Mouse (Mus musculus) C2C12 (cell line): ENCODE measurements at regions not wholly inside any gene's neighbourhood (a gene's known extent, or its start where the extent isn't known, plus 50 kb on each side); places are given as distances from the start of the nearest gene placed in this dataset.

ENCODE experiments used
- H3K27me3 ChIP-seq: one replicate; pipeline ENCODE4 v1.6.1; 2011; ENCODE audit not compliant: control insufficient read depth, insufficient read depth, insufficient read length
- H3K36me3 ChIP-seq: one replicate; pipeline ENCODE4 v1.6.1; 2011; ENCODE audit not compliant: control insufficient read depth, insufficient read depth
- H3K4me3 ChIP-seq: one replicate; pipeline ENCODE4 v1.5.1; 2011; ENCODE audit warnings: mild to moderate bottlenecking, control low read depth; ENCODE audit not compliant: poor library complexity, insufficient read depth, severe bottlenecking
- H3K79me2 ChIP-seq: one replicate; pipeline ENCODE4 v1.6.1; 2011; ENCODE audit not compliant: control insufficient read depth, insufficient read depth
- H3K79me3 ChIP-seq: one replicate; pipeline ENCODE4 v1.6.1; 2011; ENCODE audit warnings: low read depth, control low read depth
- H3ac ChIP-seq: one replicate; pipeline ENCODE3; 2011; ENCODE audit warnings: low read depth; ENCODE audit not compliant: control insufficient read depth, insufficient read length
- CEBPB ChIP-seq: IDR thresholded peaks from one replicate; pipeline ENCODE4 v1.6.1; 2011; ENCODE audit warnings: low read depth, mild to moderate bottlenecking, control low read depth, moderate library complexity
- CTCF ChIP-seq: IDR thresholded peaks from one replicate; pipeline ENCODE4 v1.5.1; 2011; ENCODE audit not compliant: control insufficient read depth, insufficient read depth, insufficient read length
- FOSL1 ChIP-seq: IDR thresholded peaks from one replicate; pipeline ENCODE4 v1.8.0; 2011; ENCODE audit warnings: mild to moderate bottlenecking, low read length; ENCODE audit not compliant: poor library complexity, insufficient read depth, severe bottlenecking
- MAX ChIP-seq: IDR thresholded peaks from one replicate; pipeline ENCODE4 v1.6.1; 2011; ENCODE audit warnings: mild to moderate bottlenecking, control low read depth
- MYOD1 ChIP-seq: IDR thresholded peaks from one replicate; pipeline ENCODE4 v1.6.1; 2011; ENCODE audit warnings: low read depth; ENCODE audit not compliant: control insufficient read depth, insufficient read length
- MYOG ChIP-seq: IDR thresholded peaks from one replicate; pipeline ENCODE4 v1.6.1; 2011; ENCODE audit not compliant: control insufficient read depth, insufficient read length; ENCODE audit errors: extremely low read depth
- USF1 ChIP-seq: IDR thresholded peaks from one replicate; pipeline ENCODE4 v1.6.1; 2011; ENCODE audit warnings: low read depth, mild to moderate bottlenecking, control low read depth, moderate library complexity

DNA sequence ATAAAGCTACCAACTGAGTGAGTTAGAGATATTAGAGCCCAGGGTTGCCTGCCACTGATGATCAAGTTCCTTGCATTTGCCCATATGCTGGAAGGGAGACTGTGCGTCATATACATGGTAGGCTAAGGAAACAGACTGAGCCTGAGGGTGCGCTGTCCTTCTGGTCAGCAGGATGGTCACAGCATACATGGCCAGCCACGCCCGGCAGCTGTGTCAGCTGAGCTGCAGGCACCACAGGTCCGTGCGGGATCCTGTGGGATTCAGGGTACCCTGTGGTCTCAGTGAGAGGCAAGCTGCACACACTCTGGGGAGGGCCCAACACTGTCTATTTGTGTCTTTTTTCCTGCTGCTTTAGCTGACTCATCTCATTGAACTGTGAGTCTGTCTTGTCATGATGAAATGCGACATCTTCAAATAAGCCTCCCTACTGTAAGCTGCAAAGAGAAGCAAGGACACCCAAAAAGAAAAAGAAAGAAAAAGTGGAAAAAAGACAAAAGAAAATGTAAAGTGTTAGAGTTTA, 131.3 kb upstream of the Fmo9 start:
- Histone ChIP-seq H3ac (no peak overlapping the region), H3K79me3 (no peaks in the 10 kb centered on the region), H3K4me3 (no peak overlapping the region), H3K79me2 (no peaks in the 10 kb centered on the region), H3K36me3 (no peaks in the 10 kb centered on the region), H3K27me3 (no peaks in the 10 kb centered on the region)
- TF ChIP-seq FOSL1 = no peak
- TF ChIP-seq MYOD1 = peak; percentile 58

DNA sequence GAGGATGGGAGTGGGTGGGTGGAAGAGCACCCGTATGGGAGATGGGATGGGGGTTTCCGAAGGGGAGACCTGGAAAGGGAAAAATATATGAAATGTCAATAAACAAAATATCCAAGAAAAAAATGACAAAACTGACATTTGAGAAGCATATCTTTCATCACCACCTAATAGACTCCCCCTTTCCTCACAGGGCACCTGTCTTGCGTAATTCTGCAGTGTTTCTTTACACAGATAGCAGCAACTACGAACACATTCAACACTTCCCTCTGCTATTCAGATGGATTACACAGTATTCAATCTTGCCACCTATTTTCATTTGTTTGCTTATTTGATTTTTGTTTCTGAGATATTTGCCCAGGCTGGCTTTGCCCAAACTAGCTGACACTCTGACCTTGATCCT, 136.3 kb upstream of the Fmo9 start:
- H3K79me2 ChIP-seq = no peaks in the 10 kb centered on the region
- H3K79me3 ChIP-seq = no peaks in the 10 kb centered on the region
- H3ac ChIP-seq = no peak overlapping the region
- H3K36me3 ChIP-seq = no peaks in the 10 kb centered on the region
- no peak overlapping the region for H3K4me3 ChIP-seq
- no peak for TF ChIP-seq MAX
- TF ChIP-seq CEBPB = peak; percentile 57
- no peak for TF ChIP-seq USF1
- H3K27me3 ChIP-seq = no peaks in the 10 kb centered on the region

DNA sequence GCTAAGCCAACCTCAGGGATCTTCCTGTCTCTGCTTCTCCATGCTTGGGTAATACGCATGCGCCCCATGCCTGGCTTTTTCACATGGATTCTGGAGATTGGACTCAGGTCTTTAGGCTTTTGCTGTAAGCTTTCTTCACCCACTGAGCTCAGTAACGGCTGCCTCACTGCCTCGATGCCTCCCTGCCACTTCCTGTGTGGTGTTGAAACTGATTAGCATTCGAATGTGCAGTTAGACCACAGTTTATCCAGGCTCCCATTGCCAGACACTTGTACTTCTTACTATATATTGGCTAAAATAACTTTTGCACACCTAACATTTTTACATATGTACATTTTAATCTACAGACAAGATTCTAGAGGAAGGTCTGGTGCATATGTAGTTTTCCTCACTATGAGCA, 137.0 kb upstream of the Fmo9 start:
- Histone ChIP-seq H3K79me3 (no peaks in the 10 kb centered on the region), H3K79me2 (no peaks in the 10 kb centered on the region), H3ac (no peak overlapping the region), H3K4me3 (no peak overlapping the region), H3K36me3 (no peaks in the 10 kb centered on the region), H3K27me3 (no peaks in the 10 kb centered on the region)
- TF ChIP-seq MAX = no peak

DNA sequence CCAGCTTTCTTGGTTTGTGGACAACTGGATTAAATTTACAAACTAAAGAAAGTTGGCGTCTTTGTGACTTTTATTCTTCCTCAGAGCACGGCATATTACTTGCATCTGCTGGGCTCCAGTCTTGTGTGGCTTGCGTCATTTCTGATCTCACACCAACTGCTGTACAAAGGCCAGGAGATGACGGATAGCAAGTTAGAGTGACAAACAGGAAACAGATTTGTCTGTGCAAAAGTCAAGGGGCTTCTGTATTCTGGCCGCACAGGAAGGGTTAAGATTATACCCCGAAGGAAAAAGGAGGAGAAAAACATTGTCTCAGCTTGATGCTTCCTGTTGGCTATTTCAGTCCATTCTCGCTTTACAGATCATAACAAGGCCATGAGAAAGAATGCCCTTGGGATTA, 137.8 kb upstream of the Fmo9 start:
- H3K36me3 ChIP-seq = no peaks in the 10 kb centered on the region
- TF ChIP-seq MAX = no peak
- no peak for TF ChIP-seq FOSL1
- TF ChIP-seq MYOD1 = no peak
- no peak for TF ChIP-seq CEBPB
- no peak for TF ChIP-seq MYOG
- no peak for TF ChIP-seq CTCF
- no peak for TF ChIP-seq USF1
- no peaks in the 10 kb centered on the region for H3K27me3 ChIP-seq
- no peak overlapping the region for H3K4me3 ChIP-seq
- H3ac ChIP-seq = no peak overlapping the region
- no peaks in the 10 kb centered on the region for H3K79me2 ChIP-seq
- H3K79me3 ChIP-seq = no peaks in the 10 kb centered on the region

DNA sequence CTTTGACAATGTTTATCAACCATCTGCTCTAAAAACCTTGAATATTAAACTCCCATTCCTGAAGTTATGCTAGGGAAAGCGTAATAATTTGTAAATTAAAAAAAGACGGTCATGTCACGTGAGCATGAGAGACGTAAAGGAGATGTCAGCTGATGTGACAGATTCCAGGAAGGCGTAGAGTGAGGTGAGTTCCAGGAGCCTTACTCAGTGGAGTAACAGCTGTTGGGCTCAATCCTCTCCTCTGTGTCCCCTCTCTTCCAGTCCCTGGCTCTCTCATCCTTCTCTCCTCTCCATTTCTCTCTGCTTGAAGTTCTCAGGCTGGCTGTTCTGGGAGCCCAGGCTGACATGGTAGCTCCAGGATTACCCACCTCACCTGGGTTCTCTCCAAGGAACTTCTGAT, 138.4 kb upstream of the Fmo9 start:
- no peaks in the 10 kb centered on the region for H3K79me3 ChIP-seq
- H3K36me3 ChIP-seq = no peaks in the 10 kb centered on the region
- no peak for TF ChIP-seq MAX
- peak; percentile 71 for TF ChIP-seq MYOD1
- H3ac ChIP-seq = no peak overlapping the region
- no peaks in the 10 kb centered on the region for H3K79me2 ChIP-seq
- H3K27me3 ChIP-seq = no peaks in the 10 kb centered on the region
- no peak overlapping the region for H3K4me3 ChIP-seq

DNA sequence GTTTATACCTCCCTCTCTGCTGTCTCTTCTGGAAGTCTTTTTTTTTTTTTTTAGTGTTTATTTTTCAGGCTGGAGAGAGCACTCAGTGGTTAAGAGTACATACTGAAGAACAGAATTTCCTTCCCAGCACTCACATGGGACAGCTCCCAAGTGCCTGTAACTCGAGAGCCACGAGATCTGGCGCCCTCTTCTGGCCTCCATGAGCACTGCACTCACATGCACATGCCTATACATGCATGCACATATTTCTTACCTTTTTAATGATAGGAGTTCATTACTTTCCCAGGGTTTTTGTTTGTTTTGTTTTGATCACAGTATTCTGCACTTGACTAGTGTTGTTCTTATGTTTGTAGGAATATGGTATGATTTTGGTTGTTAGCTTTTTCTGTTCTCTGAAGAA, 139.5 kb upstream of the Fmo9 start:
- Histone ChIP-seq H3K36me3 (no peaks in the 10 kb centered on the region), H3K79me3 (no peaks in the 10 kb centered on the region), H3K27me3 (no peaks in the 10 kb centered on the region), H3K4me3 (no peak overlapping the region), H3ac (no peak overlapping the region), H3K79me2 (no peaks in the 10 kb centered on the region)
- TF ChIP-seq FOSL1 = no peak
- no peak for TF ChIP-seq MYOG
- no peak for TF ChIP-seq USF1
- TF ChIP-seq MYOD1 = no peak
- no peak for TF ChIP-seq CEBPB

DNA sequence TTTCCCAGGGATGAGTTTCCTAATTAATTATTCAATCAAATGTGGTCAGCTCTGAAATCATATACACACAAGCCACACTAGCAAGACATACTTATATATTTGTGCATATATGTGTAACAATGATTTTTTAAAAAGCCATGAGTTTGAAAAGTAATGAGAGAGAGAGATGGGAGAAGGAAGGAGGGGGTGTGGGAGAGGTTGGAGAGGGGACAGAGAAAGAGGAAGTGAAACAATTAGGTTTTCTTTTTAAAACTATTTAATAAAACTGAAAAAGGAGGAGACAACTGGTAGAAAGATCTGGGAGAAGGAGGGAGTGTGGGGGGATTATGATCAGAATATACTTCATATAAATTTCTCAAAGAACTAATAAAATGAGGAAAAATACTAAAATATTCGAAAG, 155.7 kb upstream of the Fmo9 start:
- H3K79me3 ChIP-seq = no peaks in the 10 kb centered on the region
- H3K4me3 ChIP-seq = no peak overlapping the region
- no peaks in the 10 kb centered on the region for H3K27me3 ChIP-seq
- no peaks in the 10 kb centered on the region for H3K79me2 ChIP-seq
- no peak overlapping the region for H3ac ChIP-seq
- TF ChIP-seq FOSL1 (no peak), MYOG (no peak), CTCF (no peak), USF1 (no peak), MAX (no peak), MYOD1 (no peak), CEBPB (no peak)
- no peaks in the 10 kb centered on the region for H3K36me3 ChIP-seq
